Mouse (Mus musculus): Measurements from ENCODE around the gene Klf12.

DNA sequence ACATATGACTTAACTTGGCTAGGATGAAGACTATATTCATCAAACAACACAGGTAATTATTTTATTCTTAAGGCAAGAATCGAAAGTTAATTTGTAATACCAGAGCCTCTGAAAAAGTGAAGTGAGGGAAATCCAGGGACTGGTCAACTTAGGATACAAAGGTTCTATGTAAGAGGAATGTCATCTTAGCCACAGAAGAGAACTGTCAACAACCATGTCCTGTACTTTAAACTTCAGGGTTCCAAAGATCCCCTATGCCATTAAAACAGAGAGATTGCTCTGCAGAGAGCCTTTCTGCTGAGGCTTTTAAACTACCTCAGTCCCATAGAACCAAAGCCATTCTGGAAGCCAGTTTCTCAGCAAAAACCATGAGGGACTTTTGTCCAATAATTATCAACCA, 144.1 kb downstream of the Klf12 start:
- TF ChIP-seq CTCF (IDR thresholded peaks at IDR 0.05; ENCODE audit: insufficient read depth, low read length) (no peak), POLR2A (IDR thresholded peaks at IDR 0.05; ENCODE audit: borderline replicate concordance, extremely low read depth, low read depth, low read length) (no peak)
